Mouse (Mus musculus) lung, postnatal 0 days (tissue): ENCODE measurements around the gene Dgkz. TPM values are rescaled to one million over a fixed set of nuclear protein-coding genes. Genes with fewer than 3 reads are reported as not detected.

Source experiments
- ATAC-seq: fragments of 200-750 bp; cut with Nextera tagmentation; 2 replicates; pipeline ENCODE4 v1.8.0; 2017; ENCODE audit warnings: moderate library complexity
- DNase-seq: peaks from one replicate; pipeline ENCODE4 v3.0.0-alpha.2; 2016; ENCODE audit warnings: low spot score
- H3K27ac ChIP-seq: fragments of 300-500 bp; sonication (generic); 2 replicates; pipeline ENCODE4 v1.5.1; 2014; ENCODE audit warnings: antibody characterized with exemption, mild to moderate bottlenecking, low read length, mixed read lengths
- H3K27me3 ChIP-seq: fragments of 300-500 bp; sonication (generic); replicated peaks from 2 replicates; pipeline ENCODE4 v1.6.1; 2014; ENCODE audit warnings: low read length, mixed read lengths; ENCODE audit not compliant: insufficient read depth
- H3K36me3 ChIP-seq: fragments of 300-500 bp; sonication (generic); 2 replicates; pipeline ENCODE4 v1.6.1; 2014; ENCODE audit warnings: low read length, mixed read lengths; ENCODE audit not compliant: insufficient read depth
- H3K4me1 ChIP-seq: fragments of 300-500 bp; sonication (generic); 2 replicates; pipeline ENCODE4 v1.6.1; 2014; ENCODE audit warnings: antibody characterized with exemption, low read depth, low read length, mixed read lengths; ENCODE audit not compliant: insufficient read depth
- H3K4me2 ChIP-seq: fragments of 300-500 bp; sonication (generic); replicated peaks from 2 replicates; pipeline ENCODE4 v1.6.1; 2014; ENCODE audit warnings: low read depth, mild to moderate bottlenecking, low read length, moderate library complexity, mixed read lengths
- H3K4me3 ChIP-seq: fragments of 300-500 bp; sonication (generic); 2 replicates; pipeline ENCODE4 v1.5.1; 2014; ENCODE audit warnings: low read depth, low read length
- H3K9ac ChIP-seq: fragments of 300-500 bp; sonication (generic); replicated peaks from 2 replicates; pipeline ENCODE4 v1.6.1; 2014; ENCODE audit warnings: low read depth, mild to moderate bottlenecking
- H3K9me3 ChIP-seq: fragments of 300-500 bp; sonication (generic); 2 replicates; pipeline ENCODE4 v1.6.1; 2016; ENCODE audit warnings: low read length, mixed read lengths
- CTCF ChIP-seq: IDR thresholded peaks from 2 replicates; pipeline ENCODE4 v1.5.1; 2016; ENCODE audit warnings: antibody characterized with exemption, mild to moderate bottlenecking
- EP300 ChIP-seq: IDR thresholded peaks from 2 replicates; pipeline ENCODE4 v1.6.1; 2016; ENCODE audit warnings: antibody characterized with exemption, mild to moderate bottlenecking, control low read depth
- WGBS: fragments of 180-500 bp; shearing (Covaris S2); extraction: QIAGEN DNeasy Blood & Tissue Kit; methylation state at CpG from one replicate; pipeline ENCODE4 v1.1.7; 2014; 5-methylcytosine and 5-hydroxymethylcytosine counted together
- polyA plus RNA-seq: library from polyadenylated mRNA; unstranded; fragments of >200 nt; fragmentation: Nextera tagmentation; extraction: Ambion mirVana; gene quantifications from 2 replicates; pipeline ENCODE4 v1.2.1, GENCODE M21; 2015

Dgkz gene
- polyA plus RNA-seq, 1 experiment from 2014 or later = 50.7 TPM

DNA sequence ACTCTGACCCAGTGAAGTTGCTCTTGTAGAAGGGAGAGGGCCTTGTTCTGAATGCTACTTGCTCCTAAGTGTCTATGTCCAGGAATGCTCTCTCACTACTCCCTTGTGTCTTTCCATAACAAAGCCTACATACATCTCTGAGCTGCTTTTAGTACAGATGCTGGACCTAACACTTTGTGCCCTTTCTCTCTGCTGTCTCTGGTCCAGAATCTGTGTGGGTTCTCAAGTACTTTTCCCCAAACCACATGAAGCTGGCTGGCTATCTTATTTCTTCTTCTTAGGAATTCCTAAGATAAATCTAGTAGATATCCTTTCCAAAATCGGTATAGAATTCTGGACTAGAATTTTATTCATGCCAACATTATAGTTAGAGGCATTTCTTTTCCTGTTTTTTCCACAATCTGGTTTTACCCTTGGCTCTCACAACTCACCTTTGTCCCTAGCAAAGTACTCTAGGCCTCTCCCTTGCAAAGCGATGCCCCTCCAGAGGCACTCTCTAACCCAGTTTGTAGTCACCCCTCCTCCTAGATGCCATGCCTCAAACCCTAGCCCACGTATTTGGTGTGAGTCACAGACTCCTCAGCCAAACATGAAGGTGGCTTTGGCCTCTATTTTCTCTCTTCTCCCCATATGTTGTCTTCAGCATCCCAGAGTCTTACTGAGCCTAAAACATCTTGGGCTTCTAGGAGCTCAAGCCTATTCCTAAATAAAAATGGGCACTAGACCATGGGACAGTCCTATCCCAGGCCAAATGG is 72.3 kb downstream of the Dgkz start:
- no peaks in the 10 kb centered on the region for H3K9me3 ChIP-seq
- no peaks in the 10 kb centered on the region for H3K4me1 ChIP-seq
- peaks cover 7% of the 10 kb centered on the region; the same call in 1 of the 2 replicates for H3K36me3 ChIP-seq
- H3K4me3 ChIP-seq = no peak overlapping the region
- H3K4me2 ChIP-seq = no peak overlapping the region
- WGBS = 88% methylated on average over 3 of the region's 3 CpGs
- TF ChIP-seq CTCF = no peak
- no peak for TF ChIP-seq EP300
- no peaks in the 10 kb centered on the region for H3K27me3 ChIP-seq
- DNase-seq (no peak), ATAC-seq (no peak)
- no peak overlapping the region for H3K27ac ChIP-seq
- H3K9ac ChIP-seq = no peak overlapping the region

DNA sequence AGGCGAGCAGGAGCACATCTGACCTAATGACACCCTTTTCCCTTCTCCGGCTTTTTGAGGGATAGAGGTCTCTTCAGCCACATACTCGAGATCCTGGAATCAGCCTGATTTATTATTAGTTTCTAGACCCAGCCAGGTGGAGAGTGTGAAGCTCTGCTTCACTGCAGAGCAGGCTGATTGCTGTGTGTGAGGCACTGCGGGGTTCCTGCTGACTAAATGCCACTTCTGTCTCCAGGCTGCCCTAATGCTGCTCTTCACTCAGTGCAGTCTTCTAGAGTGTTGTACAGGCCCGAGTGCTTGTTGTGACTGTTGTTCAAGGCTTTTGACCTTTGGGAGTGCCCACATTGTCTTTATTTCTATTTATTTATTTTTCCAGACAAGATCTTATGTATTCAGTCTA is 73.3 kb downstream of the Dgkz start:
- TF ChIP-seq EP300 (no peak), CTCF (no peak)
- H3K27ac ChIP-seq = no peak overlapping the region
- H3K27me3 ChIP-seq = no peaks in the 10 kb centered on the region
- ATAC-seq (no peak), DNase-seq (no peak)
- H3K4me1 ChIP-seq = no peaks in the 10 kb centered on the region
- H3K4me2 ChIP-seq = no peak overlapping the region
- 75% methylated on average over 5 of the region's 5 CpGs for WGBS
- peaks cover 7% of the 10 kb centered on the region; the same call in 1 of the 2 replicates for H3K36me3 ChIP-seq
- no peak overlapping the region for H3K4me3 ChIP-seq
- no peaks in the 10 kb centered on the region for H3K9me3 ChIP-seq
- no peak overlapping the region for H3K9ac ChIP-seq

DNA sequence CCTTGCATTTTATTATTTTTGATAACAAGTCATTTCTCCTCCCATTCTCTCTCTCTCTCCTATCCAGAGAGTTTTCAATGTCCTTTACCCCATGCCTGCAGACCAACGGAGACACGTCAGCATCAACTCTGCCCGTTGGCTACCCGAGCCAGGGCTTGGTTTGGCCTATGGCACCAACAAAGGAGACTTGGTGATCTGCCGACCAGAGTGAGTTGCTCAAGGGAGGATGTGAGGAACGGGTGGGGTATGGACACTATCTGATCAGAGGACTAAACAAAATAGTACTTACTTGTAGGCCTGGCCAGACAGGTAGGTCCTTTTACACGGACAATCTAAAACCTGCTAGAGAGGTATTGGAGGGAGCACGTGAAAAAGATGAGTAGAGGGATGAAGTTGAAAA is 75.2 kb downstream of the Dgkz start:
- no peak for TF ChIP-seq CTCF
- TF ChIP-seq EP300 = no peak
- no peak for ATAC-seq
- 88% methylated on average over 8 of the region's 8 CpGs for WGBS

DNA sequence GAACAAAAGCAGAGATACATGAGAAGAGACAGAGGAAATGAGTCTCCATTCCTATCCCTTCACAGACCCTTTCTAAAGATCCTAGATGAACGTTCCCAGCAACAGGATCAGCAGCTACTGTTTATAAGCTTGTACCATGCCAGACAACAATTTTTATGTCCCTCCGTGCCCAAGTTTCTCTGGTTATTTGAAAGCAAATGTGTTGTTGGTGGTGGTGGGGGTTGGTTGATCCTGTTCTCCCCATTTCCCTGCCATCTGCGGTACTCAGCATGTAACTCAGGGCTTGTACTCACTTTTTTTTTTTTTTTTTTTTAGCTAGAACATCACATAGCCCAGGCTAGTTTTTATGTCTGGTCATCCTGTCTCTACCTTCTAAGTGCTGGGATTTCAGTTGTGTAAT is 76.5 kb downstream of the Dgkz start:
- H3K4me3 ChIP-seq = no peak overlapping the region
- no peaks in the 10 kb centered on the region for H3K27me3 ChIP-seq
- no peaks in the 10 kb centered on the region for H3K4me1 ChIP-seq
- H3K36me3 ChIP-seq = no peaks in the 10 kb centered on the region
- DNase-seq (no peak), ATAC-seq (no peak)
- H3K9me3 ChIP-seq = no peaks in the 10 kb centered on the region
- 88% methylated on average over 3 of the region's 3 CpGs for WGBS
- no peak overlapping the region for H3K4me2 ChIP-seq
- TF ChIP-seq EP300 (no peak), CTCF (no peak)
- no peak overlapping the region for H3K27ac ChIP-seq
- H3K9ac ChIP-seq = no peak overlapping the region

More for the DNA sequence above, 75.2 kb downstream of the Dgkz start:
- DNase-seq = no peak
- no peaks in the 10 kb centered on the region for H3K36me3 ChIP-seq
- no peaks in the 10 kb centered on the region for H3K4me1 ChIP-seq
- no peak overlapping the region for H3K27ac ChIP-seq
- H3K9ac ChIP-seq = no peak overlapping the region
- H3K9me3 ChIP-seq = no peaks in the 10 kb centered on the region
- H3K27me3 ChIP-seq = no peaks in the 10 kb centered on the region
- no peak overlapping the region for H3K4me2 ChIP-seq
- no peak overlapping the region for H3K4me3 ChIP-seq

DNA sequence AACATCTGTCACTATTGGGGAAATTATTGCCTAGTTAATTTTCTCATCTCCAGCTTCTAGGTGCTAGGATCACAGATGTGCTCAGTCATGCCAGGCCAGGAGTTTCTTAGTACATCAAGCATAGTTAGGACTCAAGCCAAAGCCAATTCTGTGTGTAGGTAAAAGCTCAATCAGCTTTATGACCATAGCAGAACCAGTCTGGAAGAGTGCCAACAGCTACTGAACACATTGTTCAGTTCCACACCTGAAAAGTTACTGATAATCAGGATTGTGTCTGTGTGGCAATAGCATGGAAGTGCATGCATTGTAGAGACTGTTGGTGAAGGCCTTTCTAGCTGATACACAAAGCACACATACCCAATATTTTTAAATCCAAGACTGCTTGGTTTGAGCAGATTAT is 77.7 kb downstream of the Dgkz start:
- no peak overlapping the region for H3K4me2 ChIP-seq
- H3K36me3 ChIP-seq = no peaks in the 10 kb centered on the region
- TF ChIP-seq CTCF (no peak), EP300 (no peak)
- H3K27ac ChIP-seq = no peak overlapping the region
- H3K27me3 ChIP-seq = no peaks in the 10 kb centered on the region
- H3K4me1 ChIP-seq = no peaks in the 10 kb centered on the region
- DNase-seq (peak; percentile 10), ATAC-seq (no peak)
- H3K9me3 ChIP-seq = no peaks in the 10 kb centered on the region
- no peak overlapping the region for H3K4me3 ChIP-seq
- H3K9ac ChIP-seq = no peak overlapping the region

DNA sequence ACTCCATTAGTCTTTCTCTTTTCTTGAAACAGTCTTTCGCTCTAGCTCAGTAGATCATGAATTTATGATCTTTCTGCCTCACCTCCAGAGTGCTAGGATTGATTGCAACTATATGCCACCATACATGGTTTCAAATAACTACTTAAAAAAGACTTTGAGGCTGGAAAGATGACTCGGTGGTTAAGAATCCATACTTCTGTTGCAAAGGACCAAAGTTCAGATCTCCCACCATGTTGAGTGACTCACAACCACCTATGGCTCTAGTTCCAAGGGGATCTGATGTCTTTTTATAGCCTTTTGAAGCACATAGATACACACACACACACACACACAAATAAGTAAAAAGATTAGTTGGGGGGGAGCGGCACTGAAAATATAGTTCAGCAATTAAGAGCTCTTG is 80.3 kb downstream of the Dgkz start:
- no peak overlapping the region for H3K9ac ChIP-seq
- no peak for ATAC-seq
- H3K4me3 ChIP-seq = no peak overlapping the region
- H3K9me3 ChIP-seq = no peaks in the 10 kb centered on the region
- DNase-seq = no peak
- no peaks in the 10 kb centered on the region for H3K27me3 ChIP-seq
- no peaks in the 10 kb centered on the region for H3K4me1 ChIP-seq
- TF ChIP-seq CTCF (no peak), EP300 (no peak)
- no peak overlapping the region for H3K27ac ChIP-seq
- H3K36me3 ChIP-seq = no peaks in the 10 kb centered on the region
- H3K4me2 ChIP-seq = no peak overlapping the region
- 91% methylated on average over 3 of the region's 3 CpGs for WGBS

DNA sequence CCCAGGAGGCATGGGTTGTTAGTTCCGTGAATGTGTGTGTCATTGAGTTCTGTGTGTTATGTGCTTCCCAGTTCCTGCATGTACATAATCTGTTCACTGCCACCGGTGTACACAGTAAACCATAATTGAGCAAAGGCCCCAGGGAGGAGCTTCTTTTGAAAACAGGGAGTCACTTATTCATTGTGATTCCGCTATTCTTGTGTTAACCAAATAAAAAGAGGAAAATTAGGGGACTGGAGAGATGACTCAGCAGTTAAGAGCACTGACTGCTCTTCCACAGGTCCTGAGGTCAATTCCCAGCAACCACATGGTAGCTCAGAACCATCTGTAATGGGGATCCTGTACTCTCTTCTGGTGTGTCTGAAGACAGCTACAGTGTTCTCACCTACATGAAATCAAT is 80.9 kb downstream of the Dgkz start:
- WGBS = 92% methylated on average over 3 of the region's 3 CpGs
- H3K27ac ChIP-seq = no peak overlapping the region
- ATAC-seq = no peak

More for the DNA sequence above, 80.9 kb downstream of the Dgkz start:
- TF ChIP-seq CTCF (no peak), EP300 (no peak)
- no peak overlapping the region for H3K4me2 ChIP-seq
- no peaks in the 10 kb centered on the region for H3K9me3 ChIP-seq
- H3K27me3 ChIP-seq = no peaks in the 10 kb centered on the region
- no peaks in the 10 kb centered on the region for H3K36me3 ChIP-seq
- H3K4me1 ChIP-seq = no peaks in the 10 kb centered on the region
- no peak for DNase-seq
- H3K4me3 ChIP-seq = no peak overlapping the region
- no peak overlapping the region for H3K9ac ChIP-seq
